Mouse (Mus musculus) granulocyte monocyte progenitor cell, adult 5-6 weeks (primary cell): Measurements from ENCODE around the gene Sdr42e1. TPM values are rescaled to one million over a fixed set of nuclear protein-coding genes. Genes with fewer than 3 reads are reported as not detected.

ENCODE experiments used
- ATAC-seq: replicated peaks from 2 replicates; pipeline ENCODE4 v1.8.0; 2016; ENCODE audit warnings: mild to moderate bottlenecking, moderate TSS enrichment, inconsistent platforms; ENCODE audit not compliant: poor library complexity, severe bottlenecking
- total RNA-seq, 2 experiments: library from RNA; stranded (forward) in 1 of 2; stranded (reverse) in 1 of 2; fragments of 200-712, 200-1000 nt in 1 of 2; fragments of >200 nt in 1 of 2; fragmentation: Nextera tagmentation in 1 of 2; gene quantifications; 2 replicates each; pipeline ENCODE4 v1.2.3; 2014 to 2017

The Sdr42e1 gene
- total RNA-seq (2014; fragmentation: Nextera tagmentation) (1.9 and 3.8 TPM in 2 replicates), total RNA-seq (2017) (6.0 and 9.6 TPM in 2 replicates)

DNA sequence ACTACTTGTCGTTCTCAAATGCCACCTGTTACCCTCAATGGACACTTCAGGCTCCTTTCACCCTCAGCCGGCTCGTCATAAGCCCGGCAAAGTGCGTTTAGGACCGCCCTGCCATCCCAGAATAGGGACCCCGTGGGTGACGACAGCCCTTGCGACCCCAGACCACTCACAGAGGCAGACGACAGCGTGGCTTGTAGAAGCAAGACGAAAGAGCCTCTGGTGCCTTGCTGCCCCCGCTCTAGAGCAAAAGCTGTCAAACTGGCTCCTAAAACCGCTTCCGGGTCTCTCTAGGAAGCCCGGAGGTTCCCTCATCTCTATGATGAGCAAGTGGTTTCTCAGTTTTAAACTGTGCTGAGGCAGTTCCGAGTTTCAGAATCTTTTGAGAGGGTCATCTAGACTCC lies at the start of gene Sdr42e1:
TSS of gene Sdr42e1 (minus strand) at position 260 of the 401 bp plus-strand sequence.
- peak; percentile 91 for ATAC-seq

DNA sequence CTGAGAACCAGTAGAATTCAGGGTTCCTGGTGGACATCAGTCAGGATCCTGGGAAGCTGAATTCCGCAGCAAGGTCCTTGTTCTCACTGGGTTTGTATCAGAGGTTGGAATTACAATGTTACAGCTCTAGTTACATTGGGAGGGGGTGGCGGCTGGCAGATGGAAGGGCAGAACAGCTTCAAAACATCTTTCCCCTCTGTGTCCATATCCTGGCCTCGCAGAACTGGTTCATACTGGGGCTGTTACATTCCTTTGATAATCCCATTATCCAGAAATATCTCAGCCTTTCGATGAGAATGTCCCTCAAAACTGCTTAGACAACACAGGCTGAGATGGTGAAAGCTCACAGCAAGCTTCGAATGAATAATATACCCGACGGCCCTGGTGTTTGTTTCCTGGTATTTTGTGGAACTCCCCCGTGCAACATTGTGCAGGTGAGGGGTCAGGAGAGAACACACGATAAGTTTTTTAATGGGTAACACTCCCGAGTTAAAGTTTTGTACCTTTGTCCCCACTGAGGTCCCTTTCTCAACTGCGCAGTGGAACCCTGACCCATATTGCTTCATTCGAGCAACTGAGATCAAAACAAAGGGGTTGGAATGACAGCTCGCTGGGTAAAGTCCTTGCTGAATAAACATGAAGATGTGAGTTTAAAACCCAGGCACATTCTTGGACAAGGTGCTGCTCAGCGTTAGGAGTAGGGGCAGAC lies 44.8 kb upstream of the Sdr42e1 start:
- no peak for ATAC-seq

DNA sequence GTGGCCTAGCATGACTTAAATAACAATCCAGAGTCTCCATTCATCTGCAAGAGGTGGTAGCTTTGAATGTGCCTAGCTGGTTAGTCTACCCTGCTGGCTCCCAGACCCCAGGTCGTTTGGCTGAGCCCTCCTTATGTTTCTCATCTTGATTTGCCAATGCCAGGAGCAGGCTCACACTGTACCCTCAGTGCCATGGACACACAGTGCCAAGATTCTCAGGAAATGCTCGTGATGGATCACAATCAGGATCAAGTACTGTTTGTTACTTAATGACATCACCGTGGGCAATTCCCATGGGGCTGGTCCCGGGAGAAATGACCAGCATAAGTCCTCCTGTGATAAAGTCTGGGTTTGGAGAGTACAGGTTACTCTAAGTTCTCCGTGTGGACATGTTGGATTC lies 42.4 kb upstream of the Sdr42e1 start:
- ATAC-seq = no peak

DNA sequence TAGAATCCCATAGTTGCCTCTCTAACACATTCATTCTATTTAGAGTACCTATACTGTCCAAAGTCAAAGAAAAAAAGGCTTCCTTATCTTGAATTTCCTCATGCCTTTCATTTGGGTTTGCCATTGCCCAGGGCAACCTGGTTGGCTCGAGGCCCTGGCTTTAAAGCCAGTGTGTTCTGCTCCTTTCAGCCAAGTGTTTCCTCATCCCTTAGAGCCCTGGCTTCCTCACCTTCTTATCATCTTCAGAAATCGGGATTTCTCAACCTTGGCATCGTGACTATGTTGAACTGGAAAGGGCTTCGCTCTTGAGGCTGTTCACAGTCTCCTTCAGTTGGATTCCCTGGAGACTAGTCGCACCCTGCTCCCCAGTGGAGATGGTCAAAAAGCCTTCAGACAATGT lies 41.1 kb upstream of the Sdr42e1 start:
- no peak for ATAC-seq

DNA sequence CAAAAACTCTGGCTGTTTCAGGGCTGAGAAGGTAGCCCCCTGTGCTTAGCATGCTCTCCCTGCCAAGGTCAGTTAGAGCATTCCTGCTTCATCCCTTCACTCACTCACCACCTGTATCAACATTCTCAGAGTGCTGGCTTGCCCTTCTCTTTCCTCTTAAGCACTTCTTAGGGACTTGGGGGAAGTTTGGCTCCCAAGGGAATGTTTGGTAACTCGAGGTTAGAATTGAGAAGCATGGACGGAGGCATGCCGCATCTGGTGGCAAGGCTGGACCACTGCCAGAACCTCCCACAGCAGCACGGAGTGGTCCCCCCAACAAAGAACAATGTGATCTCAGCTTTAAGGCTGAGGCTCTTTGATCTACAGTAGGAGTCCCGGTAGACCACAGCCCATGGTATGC lies 38.7 kb upstream of the Sdr42e1 start:
- no peak for ATAC-seq

DNA sequence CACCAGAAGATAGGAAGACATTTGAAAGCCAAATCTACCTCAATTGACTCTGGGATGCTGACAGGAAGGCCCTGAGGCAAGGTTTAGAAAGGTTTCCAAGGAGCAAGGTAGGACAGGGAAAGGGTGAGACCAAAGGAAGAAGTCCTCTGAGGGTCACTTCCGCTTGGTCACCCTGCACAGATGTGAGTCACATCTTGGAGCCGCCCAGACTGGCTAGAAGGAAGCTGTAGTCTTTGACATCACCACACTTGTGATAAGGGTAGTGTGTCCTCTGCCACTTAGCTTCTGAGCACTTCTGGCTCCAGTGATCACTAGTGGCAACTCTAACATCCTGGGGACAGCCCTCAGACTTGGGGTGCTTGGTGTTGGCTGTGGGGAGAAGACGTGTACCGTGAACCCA lies 32.7 kb upstream of the Sdr42e1 start:
- no peak for ATAC-seq

DNA sequence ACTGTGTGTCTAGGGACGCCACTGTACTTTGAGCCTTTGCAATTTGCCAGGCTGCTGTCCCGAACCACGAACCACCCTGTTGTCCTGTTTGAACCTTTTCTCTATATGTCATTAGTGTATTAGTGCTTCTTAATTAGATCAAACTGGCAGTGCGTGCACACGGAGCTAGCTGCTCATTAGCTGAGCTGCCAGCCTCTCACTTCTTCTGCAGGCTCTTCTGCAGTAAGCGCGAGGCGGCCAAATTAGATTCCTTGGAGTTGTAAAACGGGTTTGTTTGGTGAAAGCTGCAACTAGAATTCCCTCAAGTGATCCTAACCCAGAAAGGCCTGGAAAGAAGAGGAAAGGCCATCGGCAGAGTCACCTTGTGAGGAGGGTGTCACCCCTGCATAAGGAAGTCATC lies 29.2 kb upstream of the Sdr42e1 start:
- ATAC-seq = no peak

DNA sequence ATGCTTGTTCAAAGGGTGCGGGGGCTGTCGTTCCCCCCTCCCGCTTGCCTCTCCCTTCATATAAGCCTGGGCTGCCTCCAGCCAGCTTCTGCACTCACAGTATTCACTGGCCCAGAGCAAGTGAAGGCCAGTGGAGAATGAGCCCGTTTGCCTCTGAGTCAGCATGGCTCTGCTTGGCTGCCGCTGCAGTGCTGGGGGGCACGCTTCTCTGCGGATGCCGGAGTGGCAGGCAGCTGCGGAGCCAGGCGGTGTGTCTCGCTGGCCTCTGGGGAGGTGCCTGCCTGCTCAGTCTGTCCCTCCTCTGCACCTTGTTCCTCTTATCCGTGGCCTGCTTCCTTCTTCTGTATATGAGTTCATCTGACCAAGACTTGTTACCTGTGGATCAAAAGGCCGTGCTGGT lies 28.4 kb upstream of the Sdr42e1 start, which contains the start of gene Hsd17b2:
TSS of gene Hsd17b2 (plus strand) at position 46 of the 400 bp plus-strand sequence.
- peak; percentile 65 for ATAC-seq

DNA sequence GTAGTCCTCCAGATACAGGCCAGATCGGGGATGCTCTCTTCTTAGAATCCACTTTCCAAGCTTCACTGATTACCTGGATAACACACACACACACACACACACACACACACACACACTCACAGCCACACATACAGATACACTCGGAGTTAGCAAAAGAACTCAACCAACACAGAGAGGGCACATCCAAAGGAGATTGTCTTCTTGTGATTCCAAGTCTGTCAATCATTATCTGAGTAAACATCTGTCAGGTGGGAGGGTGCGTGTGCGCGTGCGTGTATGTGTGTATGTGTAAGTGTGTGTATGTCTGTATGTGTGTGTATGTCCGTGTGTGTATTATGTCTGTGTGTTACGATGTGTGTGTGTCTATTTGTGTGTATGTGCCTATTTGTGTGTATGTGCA lies 27.8 kb upstream of the Sdr42e1 start:
- no peak for ATAC-seq

DNA sequence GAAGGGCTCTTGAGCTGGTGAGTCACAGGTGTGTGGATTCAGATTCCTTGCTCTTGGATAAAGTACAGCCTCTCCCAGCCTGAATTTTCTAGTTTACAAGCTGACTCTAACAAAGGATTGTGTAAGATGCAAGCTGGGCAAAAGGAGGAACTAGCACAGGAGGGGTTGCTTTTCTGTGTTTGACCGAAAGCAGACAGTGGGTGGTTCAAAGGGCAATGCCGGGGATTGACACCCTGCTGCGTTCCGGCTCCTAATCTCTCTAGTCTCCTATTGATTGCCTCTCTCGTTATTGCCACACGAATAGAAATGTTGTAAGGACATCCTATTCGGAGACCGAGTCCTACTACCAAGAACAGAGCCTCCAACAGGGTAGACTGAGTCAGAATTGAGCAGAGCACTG lies 27.2 kb upstream of the Sdr42e1 start:
- ATAC-seq = peak; percentile 88

DNA sequence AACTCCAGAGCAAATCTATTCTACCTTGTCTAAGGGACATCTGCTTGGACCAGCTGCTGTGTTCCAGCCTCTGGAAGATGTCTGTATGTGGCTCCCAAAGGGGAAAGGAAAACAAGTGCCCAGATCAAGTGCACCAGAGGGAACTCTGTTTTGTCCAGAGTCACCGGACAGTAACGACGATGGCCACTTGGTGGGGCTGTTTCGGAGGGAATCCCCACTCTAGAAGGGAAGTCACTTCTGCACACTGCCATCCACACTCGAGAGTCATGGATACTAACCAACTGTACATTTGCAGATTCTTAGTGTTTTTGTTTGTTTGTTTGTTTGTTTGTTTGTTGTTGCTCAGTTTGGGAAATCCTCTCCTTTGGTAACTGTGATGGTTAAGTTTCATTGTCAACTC lies 23.8 kb upstream of the Sdr42e1 start:
- peak; percentile 60 for ATAC-seq

DNA sequence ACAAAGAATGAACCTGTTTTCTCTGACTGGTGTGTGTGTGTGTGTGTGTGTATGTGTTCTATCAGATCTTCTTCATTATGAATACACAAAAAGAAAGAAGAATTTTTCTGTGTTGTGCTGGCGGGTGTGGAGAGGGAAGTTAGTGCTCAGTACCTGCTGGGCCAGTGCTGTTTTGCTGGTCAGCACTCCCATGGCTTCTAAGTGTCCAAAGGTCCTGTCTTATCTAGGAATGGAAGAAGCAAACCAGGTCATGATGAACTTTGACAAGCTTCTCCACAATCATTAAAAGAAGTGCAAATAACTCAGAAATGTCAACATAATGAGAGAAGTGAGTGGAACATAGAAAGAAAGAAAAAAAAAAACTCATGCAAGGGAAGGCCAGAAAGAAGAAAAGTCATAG lies 22.1 kb upstream of the Sdr42e1 start:
- no peak for ATAC-seq

DNA sequence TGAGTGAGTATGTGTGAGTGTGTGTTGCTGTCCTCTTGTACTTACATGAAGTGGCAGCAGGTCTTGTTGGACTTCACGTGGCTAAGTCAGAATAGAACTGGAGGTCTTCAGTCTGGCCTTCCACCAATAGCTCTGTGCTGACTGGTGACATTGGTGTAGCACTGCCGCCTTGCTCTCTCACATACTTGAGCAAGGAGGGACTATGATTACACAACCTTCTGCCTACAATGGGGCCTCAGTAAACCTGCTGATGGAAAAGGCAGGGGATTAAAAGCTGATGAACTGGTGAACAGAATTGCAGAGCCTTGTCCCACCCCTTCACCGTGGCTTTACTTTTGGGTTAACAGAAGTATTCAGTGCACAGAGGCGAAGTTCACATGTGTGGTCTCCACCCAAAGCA lies 18.6 kb upstream of the Sdr42e1 start:
- ATAC-seq = peak; percentile 69

DNA sequence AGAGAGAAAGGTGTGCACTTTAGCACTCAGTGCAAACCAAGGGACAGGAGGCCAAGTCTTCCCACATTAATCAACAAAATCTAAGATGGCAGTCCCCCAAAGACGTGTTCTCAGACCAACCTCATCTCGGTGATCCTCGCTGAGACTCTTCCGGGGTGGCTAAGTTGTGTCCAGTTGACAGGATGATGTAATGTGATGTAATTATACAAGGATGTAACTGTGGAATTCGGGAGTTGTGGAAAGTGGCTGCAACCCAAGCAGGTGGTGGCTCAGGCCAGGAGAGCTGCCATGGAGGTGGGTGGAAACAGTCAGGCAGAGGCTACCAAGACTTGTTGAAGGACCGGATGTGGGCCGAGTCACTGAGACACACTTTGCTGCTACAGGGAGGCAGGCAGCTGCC lies 14.4 kb upstream of the Sdr42e1 start:
- ATAC-seq = no peak

DNA sequence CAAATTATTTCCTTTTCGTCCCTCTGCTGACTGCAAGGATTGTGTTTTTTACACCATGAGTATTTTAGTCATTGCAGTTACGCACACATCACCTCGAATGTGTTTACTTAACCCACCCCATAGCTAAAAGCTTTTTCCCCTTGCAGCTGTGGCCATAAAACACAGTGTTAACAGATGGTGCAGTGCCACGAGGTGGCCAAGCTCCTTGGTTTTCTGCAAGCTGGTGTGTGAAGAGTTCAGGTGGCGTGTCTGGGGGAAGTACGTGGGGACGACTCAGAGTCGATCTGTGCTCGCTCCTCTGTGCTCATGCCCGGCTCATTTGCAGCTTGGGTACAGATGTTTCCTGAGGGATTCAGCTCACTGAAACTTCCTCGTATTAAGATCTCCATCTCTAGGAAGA lies 11.0 kb upstream of the Sdr42e1 start:
- ATAC-seq = peak; percentile 25; the same call in 1 of the 2 replicates

DNA sequence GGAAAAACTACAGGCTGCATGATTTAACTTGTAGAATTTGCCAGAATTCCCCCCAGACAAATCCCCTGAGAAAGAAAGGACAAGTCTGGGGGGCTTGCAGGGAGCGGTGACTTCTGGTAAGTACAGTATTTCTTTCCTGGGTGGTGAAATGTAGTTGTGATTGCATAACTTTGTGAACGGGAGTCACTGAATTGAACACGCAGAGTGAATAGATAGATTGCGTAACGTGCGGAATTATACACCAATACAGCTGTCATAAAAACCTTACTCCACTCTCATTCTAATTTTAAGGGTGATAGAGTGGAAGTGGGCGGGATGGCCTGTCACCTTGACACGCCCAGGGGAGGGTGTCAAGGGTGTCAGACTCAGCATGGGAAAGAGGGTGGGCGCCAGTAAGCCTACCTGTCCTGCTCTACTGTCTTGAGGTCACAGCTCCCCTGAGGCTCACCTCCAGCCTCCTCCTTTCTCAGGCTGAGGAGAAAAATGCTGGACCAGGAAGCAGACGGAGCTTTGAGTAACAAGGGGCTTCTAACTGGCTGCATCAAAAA lies 10.5 kb upstream of the Sdr42e1 start:
- ATAC-seq = peak; percentile 94

DNA sequence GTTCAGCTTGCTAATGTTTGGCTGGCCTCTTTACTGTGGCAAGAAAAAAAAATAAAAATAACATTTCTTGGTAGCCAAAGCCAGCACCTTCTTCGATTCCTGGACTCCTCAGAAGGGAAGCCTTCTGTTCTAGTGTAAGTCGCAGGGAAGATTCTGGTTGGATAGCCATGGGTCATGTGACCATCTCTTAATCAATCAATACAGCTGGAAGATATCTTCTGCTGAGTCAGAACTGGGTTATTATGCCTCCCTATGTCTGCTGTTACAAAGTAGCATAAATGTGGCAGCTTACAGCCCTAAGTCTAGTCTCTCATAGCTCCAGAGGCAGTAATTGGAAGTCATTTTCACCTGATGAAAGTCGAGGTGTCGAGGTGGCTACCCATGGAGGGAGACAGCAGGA lies 5.2 kb upstream of the Sdr42e1 start:
- no peak for ATAC-seq

DNA sequence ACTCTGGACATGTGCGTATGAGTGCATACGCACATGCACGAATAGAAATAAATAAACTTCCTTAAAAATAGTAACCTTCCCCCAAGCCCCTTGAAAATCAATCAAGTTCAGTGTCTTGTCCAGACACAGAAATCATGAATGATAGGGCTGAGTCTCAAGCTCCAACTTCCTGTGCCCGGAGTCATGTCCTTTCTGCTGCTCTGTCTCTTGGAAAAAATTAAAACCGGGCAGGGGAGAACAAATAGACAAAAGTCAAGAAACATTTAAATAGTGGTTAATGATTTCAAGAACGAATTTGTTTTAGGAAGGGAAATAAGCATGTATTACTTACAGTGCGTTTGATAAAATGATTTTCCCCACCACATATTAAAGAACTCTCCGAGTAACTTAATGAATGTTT lies 3.5 kb upstream of the Sdr42e1 start:
- no peak for ATAC-seq

DNA sequence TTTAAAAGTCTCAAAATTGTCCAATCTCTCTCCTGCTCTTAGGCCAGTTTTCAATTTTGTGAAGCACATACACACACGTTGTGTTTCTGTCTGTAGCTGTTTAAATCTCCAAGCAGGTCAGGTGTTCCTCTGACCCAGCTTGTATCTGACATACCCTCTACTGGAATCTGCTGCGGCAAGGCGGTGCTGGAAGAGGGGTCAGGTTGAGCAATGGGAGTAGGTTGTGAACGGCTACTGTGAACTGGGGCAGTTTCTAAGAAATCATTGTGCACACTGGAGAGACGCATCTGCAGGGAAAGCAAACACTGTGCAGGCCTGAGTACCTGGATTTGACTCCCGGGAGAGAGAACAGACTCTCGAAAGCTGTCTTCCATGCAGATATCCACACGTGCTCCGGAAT lies 3.0 kb upstream of the Sdr42e1 start:
- no peak for ATAC-seq

DNA sequence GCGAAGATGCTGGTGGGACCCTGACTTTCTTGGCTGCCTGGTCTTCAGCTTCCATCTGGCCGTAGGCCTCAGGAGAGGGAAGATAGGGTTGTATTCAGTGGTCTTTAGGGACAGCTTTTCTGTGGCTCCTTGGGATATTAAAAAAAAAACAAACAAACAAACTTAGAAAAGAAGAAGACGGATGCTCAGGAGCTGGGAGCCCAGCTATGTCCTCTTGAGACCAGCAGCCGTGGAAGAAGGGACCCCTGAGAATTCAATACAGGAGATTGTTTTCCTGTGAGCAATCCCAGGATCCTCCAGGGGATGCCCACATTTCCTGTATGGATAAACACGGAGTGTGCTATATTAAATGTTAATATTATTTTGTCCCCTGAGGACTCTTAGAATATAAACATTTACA lies 1.7 kb upstream of the Sdr42e1 start:
- ATAC-seq = no peak

DNA sequence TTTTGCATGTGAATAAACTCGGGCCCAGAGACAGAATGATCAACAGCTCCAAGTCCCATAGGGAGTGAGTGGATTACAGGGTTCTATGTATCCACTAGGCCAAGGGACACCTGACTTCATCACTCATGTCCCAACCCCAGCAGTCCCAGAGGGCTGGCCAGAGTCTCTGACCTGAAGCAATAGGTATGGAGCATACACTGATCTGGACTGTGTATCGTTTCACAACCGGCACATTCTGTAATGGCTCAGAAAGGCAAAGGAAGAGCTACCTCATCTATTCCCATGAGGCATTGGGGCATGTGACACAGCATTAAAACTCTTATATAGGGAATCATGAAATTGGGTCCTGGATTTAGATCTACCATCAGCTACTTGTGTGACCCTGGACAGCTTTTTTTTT lies 931 bp downstream of the Sdr42e1 start:
- ATAC-seq = 0 out of 2 replicates have a peak, but pooled peaks have one; percentile 31

DNA sequence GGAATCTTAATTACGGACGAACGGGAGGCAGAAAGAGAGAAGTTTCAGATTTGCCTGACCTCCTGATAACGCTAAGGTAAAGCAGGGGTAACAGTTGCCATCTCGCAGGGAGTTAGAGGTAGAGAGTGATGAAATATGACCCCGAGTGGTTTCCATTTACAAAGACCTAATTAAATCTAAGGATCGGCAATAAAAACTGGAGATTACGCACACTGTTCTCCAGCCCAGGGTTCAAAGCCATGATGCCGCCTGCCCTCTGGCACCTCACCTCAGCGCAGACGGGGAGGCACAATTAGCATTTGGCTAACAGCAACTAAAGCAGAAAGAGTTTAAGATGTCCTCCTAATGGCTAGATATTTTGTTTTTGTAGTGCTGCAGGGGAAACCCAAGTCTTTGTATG lies 3.0 kb downstream of the Sdr42e1 start:
- ATAC-seq = no peak
